Mouse (Mus musculus) activated CD4-positive, CD25-positive, alpha-beta regulatory T cell, adult 4 months (primary cell): ENCODE data around the gene Trpv4. TPM values are rescaled to one million over a fixed set of nuclear protein-coding genes. Genes with fewer than 3 reads are reported as not detected.

Experiments
- ATAC-seq: one replicate; pipeline ENCODE4 v1.8.0; 2017
- polyA plus RNA-seq, 2 experiments: library from polyadenylated mRNA; unstranded; fragments of 100-300 nt; shearing (Covaris generic); gene quantifications; one replicate each; pipeline ENCODE4 v1.2.1; 2017

Trpv4 gene
- polyA plus RNA-seq, 2 experiments from 2014 or later: 0.24 to 0.25 TPM

DNA sequence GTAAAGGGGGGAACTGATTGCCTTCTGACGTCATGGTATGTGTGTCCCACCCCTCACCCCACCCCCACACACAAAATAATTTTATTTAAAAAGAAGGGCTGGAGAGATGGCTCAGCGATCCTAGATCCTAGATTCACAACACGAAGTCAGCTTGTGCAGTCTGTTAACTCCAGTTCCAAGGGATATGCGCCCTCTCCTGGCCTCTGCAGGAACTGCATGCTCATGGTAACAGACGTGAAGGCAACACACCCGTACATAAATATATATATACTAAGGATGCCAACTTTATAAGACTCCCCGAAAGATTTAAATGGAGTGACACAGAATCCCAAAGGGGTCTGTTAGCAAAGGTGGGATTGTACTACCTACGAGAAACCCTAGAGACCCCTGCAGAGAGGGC, 39.4 kb downstream of the Trpv4 start:
- no peak for ATAC-seq

DNA sequence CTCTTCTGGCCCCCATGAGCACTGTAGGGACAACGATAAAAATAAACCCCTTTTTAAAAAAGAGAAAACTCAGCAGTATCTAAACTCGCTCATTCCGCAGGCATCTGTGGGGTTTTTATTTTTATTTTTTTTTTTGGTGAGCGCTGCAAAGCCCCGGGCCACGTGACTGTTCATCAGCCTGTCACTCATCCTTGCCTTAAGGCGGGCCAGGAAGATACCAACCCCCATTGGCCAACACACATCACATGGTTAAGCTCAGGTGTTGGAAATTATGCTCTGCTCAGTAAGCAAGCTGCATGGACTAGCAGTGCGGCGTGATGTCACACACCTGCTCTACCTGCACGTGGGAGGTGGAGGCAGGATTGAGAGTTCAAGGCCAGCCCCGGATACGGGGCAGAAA, 40.4 kb downstream of the Trpv4 start:
- no peak for ATAC-seq

DNA sequence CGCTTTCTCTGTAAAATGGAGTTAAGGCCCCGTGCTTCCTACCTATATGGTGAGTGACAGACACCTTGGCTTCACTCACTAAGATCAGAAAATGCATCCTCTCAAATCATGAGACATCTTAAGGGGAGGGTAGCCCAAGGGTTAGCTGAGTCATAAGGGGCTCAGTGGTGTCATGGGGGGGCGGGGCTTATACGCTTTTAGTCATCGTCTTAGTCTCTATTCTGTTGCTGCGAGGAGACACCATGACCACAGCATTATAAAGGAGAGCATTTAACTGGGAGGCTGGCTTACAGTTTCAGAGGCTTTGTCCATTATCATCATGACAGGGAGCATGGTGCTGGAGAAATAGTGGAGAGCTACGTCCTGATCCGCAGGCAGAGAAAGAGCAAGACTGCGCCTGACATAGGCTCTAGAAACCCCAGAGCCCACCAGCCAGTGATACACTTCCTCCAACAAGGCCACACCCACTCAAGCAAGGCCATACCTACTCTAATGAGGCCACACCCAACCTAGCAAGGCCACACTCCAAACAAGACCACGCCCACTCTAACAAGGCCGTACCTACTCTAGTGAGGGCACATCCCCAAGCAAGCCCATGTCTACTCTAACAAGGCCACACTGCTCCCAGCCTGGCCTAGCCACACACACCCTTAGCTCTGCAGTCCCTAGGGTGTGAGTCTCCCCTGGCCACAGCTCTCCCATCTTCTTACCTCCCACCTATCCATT, 41.7 kb downstream of the Trpv4 start:
- ATAC-seq: no peak

DNA sequence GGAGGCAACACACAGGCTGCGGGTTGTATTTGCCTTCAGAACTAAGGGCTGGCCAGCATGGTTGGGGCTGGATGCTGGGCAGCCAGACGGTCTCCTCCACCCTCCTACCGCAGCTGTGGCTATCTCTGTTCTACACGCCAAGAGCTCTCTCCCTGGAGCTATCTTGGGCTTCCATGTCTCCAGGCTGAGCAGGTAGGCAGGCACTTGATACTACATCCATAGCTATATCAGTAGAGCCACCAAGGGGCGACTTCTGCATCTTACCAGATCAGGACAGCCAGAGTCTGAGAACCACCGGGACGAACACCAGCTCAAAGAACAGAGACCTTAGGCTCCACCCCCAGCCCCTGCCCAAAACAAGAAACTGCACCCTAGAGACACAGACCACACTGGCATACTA, 43.4 kb downstream of the Trpv4 start:
- no peak for ATAC-seq

DNA sequence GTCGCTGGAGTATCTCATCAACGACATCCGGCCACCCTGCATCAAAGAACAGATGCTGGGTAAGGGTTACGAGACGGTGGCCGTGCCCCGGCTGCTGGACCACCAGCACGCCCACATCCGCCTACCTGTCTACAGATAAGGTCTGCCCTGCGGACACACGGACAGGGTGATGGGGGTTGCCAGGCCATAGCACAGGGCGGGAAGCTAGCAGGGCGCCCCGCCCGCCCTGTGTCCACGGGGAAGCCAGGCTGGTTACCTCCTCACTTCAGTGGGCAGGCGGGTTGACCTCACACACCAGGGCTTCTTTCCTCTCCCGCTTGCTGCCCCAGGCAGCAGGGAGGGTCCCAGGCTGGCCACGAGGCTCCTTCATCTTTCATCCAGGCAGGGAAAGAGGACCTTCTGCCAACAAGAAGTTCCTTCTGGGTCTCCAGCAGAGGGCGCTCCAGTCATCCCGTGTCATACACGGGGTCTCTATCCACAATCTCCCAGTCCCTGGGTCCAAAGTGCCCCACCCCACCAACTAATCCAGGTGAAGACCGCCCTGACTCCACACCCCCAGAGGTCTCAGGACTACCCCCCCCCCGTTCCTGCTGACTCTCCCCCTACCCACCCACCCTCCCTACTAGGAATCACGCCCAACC, 46.1 kb downstream of the Trpv4 start:
- ATAC-seq: no peak

DNA sequence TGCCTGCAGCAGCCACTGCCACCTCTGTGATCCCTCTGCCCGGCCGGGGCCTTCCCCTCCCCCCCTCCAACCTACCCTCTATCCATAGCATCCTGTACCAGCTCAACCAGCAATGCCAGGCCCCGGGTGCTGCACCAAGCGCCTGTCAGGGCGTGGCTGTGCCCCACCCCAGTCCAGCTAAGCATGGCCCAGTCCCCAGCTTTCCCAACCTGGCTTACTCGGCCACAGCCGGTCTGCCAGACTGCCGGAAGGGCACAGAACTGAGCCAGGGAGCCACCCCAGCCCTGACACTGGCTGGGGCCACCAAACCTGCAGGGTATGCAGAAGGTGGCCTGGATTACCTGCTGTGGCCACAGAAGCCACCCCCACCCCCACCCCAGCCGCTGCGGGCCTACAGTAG, 47.0 kb downstream of the Trpv4 start:
- no peak for ATAC-seq

DNA sequence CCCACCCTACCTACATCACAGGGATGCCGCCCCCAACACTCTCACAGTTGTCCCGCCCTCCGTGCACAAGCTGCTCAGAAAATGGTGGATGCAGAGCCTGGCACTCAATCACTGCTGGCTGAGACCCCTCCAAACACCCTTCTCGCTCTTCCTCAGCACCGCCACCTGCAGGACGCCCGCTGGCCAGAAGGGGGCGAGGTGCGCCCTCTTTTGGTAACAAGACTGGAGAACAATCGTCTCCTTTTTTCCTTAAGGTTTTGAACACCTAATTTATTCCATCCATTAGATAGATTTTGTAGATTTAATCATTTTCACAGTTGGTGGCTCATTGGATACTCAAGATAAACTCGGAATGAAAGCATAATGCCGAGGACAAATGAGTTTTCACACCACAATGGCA, 49.7 kb downstream of the Trpv4 start:
- ATAC-seq: no peak

DNA sequence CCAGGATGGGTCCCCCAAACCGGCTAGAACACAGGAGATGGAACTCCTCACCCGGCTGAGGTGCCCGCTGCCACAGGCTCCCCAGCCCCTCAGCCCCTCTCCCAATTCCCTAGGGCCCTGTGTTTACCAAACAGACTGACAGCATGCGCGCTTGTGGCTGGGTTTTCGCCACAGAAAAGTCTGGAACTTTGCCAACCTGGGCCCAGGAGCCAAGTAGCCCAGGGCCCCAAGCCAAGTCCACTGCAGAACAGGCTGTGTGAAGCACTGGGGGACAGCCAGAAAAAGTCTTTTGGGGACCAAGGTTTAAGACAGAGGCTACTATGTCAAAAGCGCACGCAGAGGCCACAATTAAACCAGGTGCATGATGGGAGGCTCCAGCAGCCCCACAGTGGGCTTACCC, 50.6 kb downstream of the Trpv4 start:
- no peak for ATAC-seq

DNA sequence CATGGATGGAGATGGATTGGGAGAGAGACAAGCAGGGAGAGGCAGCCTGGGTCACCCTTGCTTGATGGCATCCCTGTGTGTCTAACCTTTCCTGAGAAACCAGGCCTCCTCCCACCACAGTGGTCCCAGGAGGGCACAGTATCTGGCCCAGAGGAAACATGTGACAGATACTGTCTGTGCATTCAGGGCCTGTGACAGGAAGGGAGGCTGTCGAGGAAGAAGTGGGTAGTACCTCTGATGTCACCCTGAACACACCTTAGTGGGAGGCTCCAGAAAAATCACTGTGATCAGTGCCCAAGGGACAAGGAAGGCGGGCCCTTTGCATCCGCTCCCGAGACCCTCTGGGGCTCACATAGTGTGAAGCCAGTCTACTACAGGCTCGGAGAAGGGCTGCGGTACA, 52.2 kb downstream of the Trpv4 start:
- ATAC-seq: no peak

DNA sequence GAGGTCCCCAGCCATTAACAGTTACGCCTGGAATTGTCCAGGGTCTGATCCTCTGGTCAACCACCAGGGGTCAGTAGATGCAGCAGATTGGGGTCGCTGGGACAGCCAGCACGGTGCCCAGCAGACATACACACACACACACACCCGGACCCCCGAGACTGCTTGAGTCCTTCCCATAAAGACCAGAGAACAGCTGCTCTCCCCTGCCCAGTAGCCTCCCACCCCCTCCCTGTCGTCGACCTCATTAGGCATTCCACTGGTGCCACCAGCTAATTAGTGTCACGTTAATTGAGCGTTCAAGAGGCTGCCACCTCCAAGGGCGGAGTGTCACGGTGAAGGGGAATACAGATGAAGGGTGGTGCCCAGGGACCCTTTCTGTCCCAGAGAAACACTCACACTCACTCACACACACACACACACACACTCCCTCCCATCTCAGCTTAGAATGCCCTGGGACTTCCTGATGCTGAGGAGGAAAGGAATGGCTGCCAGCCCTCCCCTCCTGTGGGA, 53.4 kb downstream of the Trpv4 start:
- no peak for ATAC-seq

DNA sequence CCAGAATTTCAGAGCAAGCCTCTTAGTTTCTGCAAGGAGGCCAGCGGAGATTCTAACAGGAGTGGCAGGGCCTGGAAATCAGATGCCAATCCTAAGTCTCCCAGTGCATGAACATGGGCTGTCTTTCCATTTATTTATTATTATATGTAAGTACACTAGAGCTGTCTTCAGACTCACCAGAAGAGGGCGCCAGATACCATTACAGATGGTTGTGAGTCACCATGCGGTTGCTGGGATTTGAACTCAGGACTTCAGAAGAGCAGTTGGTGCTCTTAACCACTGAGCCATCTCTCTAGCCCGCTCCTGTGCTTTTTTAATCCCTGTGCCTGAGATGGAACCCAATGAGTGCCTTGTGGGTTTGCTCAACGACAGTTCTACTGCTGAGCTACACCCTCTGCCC, 54.2 kb downstream of the Trpv4 start:
- ATAC-seq: no peak

DNA sequence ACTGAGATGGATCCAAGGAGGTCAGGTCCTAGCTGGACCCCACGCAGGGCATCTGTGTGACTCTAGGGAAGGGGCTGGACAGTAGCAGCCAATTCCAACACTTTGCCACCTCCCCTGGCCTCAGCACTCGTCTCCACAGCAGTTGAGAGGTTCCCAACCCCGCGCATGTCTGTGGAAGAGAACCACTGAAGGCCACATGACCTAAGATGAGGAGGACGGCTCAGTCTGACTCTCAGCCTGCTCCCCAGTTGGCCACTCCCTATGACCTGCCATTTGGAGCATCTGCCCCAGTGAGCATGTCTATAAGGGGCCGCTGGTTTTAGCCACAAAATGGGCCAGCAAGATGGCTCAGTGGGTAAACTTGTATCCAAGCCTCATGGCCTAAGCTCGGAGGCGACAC, 56.2 kb downstream of the Trpv4 start:
- no peak for ATAC-seq

DNA sequence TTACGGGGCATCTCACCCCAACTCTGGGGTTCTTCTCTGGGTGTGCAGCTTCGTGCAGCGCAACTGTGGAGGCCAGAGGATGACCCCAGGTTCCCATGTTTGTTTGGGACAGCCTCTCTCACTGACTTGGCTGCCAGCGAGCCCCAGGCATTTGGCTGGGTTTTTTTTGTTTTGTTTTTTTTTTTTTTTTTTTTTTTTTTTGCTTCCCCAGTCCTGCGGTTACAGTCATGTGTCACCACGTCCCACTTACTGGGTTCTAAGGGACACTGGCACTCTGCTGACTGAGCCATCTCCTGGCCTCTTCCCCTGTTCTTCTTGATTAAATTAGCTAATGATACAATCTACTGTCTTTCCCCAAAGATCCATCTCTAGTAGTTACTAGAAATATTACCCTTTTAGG, 60.6 kb downstream of the Trpv4 start:
- ATAC-seq: no peak

DNA sequence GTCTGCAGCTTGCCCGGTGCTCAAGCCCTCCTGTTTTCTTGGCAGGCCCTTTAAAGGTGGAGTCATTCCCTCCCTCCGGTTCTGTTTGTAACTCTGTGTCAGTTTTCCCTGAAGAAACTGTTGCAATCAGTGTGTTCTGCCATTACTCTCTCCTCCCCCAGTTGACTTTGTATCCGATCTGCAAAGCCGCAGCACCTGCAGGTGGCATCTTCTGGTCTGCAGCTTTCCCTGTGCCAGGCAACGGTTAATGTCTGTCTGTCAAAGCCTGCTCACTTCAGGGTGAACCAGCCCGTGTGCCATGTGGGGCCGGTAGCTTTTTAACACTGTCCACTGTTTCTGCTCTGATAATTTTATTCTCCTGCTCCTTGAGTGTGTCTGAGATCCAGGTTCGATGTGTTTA, 61.0 kb downstream of the Trpv4 start:
- no peak for ATAC-seq

DNA sequence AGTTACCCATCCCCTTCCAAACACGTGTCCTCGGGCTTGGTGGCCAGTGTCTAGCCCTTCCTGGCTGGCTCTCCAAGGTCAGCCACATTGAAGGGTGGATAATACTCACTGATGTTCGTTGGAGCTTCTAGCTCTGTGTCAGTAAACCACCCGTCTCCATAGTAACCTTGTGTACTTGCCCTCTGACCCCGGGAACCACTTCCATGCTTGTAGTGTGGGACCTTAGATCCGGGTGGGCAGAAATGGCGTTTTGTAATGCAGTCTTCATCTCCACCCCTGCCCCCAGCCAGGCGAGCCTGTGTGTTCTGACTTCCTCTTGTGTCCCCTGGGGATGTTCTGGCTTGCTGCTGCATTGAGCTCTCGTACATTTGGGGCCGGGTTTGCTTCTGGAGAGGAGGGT, 61.6 kb downstream of the Trpv4 start:
- no peak for ATAC-seq

DNA sequence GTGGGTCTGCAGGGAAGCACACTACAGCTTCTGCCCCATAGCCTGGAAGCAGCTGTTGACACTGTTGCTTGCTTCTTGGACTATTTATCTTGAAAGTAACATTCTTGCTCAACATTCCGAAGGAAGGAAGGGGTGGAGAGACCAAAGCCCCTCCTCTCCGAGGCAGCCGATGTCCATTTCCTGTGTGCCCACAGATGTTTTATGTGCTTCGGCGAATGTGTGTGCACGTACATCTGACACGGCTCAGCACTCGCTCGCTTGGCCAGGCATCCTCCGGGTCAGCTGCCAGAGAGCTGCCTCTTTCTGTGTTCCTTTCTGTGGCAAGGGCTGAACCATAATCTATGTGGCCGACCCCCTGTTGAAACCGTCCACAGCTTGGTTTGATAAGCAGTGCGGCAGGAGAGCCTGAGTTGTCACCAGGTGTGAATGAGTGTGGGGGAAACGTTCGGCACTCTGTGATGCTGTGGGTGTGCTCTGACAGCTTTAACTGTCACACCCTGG, 63.4 kb downstream of the Trpv4 start:
- ATAC-seq: peak; percentile 43

DNA sequence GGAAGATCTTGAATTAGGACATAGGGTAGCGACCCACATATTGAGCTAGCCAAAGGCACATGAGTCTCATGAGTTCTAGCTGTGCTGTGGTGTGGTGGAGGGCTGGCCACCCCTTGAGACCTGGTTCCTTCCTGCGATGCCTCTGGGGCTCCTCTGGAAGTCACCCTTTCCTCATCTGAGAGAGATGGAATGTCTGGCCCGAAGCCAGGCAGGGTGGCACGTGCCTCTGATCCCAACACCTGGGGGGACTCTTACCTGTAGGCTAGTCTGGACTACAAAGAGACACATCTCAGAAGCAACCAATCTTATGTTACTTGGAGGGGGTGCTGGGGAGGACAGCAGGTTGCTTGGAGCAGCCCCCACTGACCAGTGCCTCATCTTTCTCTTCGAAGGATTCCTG, 64.3 kb downstream of the Trpv4 start:
- ATAC-seq: no peak

DNA sequence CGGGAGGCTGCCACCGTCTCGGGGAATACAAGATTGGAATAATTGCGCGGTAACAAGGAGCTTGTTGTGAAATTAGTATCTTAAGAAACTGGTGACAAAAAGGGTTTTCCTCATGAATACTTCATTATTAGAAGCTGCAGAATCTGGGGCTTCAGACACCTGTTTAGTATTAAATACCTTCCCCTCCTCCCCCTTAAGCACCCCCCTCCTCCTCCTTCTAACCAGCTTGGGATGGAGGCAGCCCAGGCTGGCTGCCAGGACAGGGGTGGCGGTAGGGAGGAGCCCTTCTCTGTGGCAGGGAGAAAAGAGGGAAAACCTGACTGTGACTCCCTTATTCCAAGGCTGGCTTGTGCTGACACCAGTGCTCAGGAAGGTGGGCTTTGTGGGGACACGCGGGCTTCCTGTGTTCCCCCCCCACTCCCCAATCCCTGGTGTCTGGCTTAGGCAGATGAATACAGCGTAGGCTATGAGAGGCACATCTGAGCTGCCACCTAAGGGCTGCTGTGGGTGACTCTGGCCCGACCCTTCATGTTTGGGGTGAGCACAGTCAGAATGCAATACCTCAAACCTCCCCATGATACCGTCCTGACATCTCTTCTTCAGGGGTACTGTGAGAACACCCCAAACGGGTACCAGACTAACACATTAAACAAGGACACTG, 64.9 kb downstream of the Trpv4 start:
- ATAC-seq: no peak

DNA sequence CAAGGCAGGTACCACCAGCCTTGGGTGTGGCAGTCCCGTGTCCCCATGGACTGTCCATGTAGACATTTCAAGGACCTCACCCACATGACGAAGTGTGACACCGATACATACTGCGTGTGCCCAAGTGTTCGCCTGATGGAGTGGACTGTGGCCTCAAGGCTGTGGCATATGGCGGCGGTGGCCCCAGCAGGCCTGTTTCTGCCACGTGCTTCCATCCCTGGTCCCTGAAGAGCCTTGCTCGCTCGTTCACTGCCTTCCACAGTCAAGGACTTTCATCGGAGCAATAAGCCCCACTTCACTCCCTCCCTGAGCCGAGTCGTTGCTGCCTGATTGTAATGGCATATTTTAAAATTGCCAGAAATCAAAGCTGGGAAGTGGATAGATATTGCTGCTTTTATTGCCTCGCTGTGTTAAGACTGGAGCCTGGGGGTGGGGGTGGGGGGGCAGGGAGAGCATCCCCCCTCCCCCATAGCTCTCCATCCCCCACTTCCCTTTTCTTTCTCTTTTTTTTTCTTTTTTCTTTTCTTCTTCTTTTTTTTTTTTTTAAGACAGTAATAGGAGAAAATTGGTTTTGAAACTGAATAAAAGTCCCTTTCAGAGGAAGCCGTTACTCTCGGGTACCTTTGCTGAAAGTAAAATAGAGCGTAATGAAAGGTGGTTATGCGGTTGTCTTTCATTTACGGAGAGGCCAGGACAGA, 65.6 kb downstream of the Trpv4 start:
- no peak for ATAC-seq

DNA sequence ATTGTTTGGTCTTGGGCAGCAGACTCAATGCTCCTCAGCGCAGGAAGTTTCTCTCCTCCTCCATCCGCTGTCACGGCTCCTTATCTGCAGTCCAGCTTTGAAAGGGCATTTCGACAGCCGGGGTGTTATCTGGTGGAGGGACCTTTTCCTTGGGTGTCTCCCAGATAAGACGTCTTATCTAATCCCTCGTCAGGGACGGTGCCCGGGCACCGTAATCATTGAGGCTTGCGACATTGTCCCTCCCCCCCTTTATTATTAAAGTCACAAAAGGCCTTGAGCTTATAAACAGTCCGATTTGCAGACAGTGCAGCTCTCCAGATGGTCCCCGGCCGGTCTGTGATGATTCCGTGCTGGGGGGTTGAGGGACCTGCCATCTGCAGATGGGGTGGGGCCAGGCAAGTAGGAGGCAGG, 67.1 kb downstream of the Trpv4 start:
- no peak for ATAC-seq

DNA sequence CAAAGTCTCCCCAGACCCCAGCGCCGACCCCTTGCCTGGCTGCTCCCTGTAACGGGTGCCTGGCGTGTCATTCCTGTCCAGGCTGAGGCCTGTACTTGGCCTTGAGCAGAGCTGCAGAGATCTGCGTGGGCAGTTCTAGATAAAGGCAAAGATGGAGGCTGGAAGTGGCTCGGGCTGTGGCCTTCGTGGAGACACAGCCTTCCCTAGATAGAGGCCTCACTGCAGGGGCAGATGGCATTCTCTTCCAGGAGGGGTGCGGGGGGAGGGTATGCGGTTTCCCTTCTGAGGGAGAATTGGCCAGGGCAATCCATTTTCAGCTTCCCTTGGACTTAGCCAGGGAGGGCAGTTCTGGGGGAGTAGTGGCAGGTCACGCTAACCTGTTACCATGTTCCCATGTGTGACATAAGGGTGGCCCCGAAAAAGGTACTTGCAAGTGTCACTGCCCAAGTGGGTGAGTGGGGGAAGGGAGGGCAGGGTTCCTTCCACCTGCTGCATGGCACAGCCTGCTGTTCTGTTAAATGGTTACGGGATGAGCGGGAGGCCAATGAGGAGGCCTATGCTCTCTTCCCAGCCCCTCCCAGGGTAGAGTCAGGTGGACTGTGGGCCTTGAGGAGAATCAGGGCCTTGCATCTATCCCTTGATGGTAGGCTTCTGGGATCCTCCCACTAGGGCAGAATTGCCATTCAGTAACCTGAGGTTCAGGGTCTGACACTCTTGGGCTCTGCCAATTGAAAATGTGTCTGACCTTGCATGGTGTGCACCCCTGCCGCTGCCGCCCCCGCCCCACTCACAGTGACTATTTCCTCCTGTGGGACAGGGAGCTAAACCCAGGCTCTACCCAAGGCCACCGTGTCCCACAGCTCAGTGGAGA, 67.9 kb downstream of the Trpv4 start:
- ATAC-seq: no peak

DNA sequence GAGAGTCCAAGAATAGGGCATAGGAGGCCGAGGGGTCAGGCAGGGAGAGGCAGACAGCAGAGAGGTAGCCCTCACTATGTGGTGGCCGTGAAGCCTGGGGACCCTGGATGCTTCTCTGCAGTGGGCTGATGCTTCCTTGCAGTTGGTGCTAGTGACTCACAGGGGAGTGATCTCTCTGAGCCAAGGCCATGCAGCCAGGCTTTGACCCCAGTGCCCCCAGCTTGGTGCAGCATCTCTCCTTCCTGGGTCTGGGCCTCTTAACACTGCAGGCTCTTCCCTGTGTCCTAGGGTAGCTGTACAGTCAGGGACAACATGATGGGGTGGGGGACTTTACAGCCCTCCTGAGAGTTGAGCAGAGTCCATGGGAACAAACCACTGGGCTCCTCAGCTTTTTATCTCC, 68.8 kb downstream of the Trpv4 start:
- no peak for ATAC-seq
